Mouse (Mus musculus) heart, postnatal 0 days (tissue): Measurements from ENCODE around the gene Olfr1386. TPM values are rescaled to one million over a fixed set of nuclear protein-coding genes. Genes with fewer than 3 reads are reported as not detected.
"Not testable (repeated sequence)": the region's sequence is repeated elsewhere in the genome, so short reads cannot be mapped to it uniquely, and the experiment has no call there.

ENCODE experiments used
- ATAC-seq: fragments of 200-750 bp; cut with Nextera tagmentation; 2 replicates; pipeline ENCODE4 v1.8.0; 2017; ENCODE audit warnings: low read depth, moderate number of reproducible peaks, moderate library complexity; ENCODE audit not compliant: insufficient read depth
- DNase-seq: peaks from one replicate; pipeline ENCODE4 v3.0.0-alpha.2; 2016; ENCODE audit warnings: low spot score
- H3K27ac ChIP-seq: fragments of 300-500 bp; sonication (generic); 2 replicates; pipeline ENCODE4 v1.5.1; 2014; ENCODE audit warnings: low read depth, mild to moderate bottlenecking
- H3K27me3 ChIP-seq: fragments of 300-500 bp; sonication (generic); 2 replicates; pipeline ENCODE4 v1.6.1; 2014; ENCODE audit warnings: low read length, mixed read lengths; ENCODE audit not compliant: control insufficient read depth, insufficient read depth
- H3K36me3 ChIP-seq: fragments of 300-500 bp; sonication (generic); replicated peaks from 2 replicates; pipeline ENCODE4 v1.6.1; 2014; ENCODE audit warnings: low read length, mixed read lengths; ENCODE audit not compliant: control insufficient read depth, insufficient read depth
- H3K4me1 ChIP-seq: fragments of 300-500 bp; sonication (generic); 2 replicates; pipeline ENCODE4 v1.6.1; 2014; ENCODE audit warnings: antibody characterized with exemption; ENCODE audit not compliant: control insufficient read depth, insufficient read depth
- H3K4me2 ChIP-seq: fragments of 300-500 bp; sonication (generic); 2 replicates; pipeline ENCODE4 v1.6.1; 2014; ENCODE audit warnings: low read depth, mild to moderate bottlenecking, low read length, moderate library complexity
- H3K4me3 ChIP-seq: fragments of 300-500 bp; sonication (generic); 2 replicates; pipeline ENCODE4 v1.5.1; 2014; ENCODE audit warnings: low read depth, low read length
- H3K9ac ChIP-seq: fragments of 300-500 bp; sonication (generic); replicated peaks from 2 replicates; pipeline ENCODE4 v1.6.1; 2014; ENCODE audit warnings: low read depth, low read length, mixed read lengths
- H3K9me3 ChIP-seq: fragments of 300-500 bp; sonication (generic); replicated peaks from 2 replicates; pipeline ENCODE4 v1.6.1; 2016; ENCODE audit warnings: low read length; ENCODE audit not compliant: control insufficient read depth
- CTCF ChIP-seq: IDR thresholded peaks from 2 replicates; pipeline ENCODE4 v1.5.1; 2016; ENCODE audit warnings: antibody characterized with exemption, control low read depth, low read depth
- EP300 ChIP-seq: IDR thresholded peaks from 2 replicates; pipeline ENCODE4 v1.6.1; 2016; ENCODE audit warnings: antibody characterized with exemption, low read depth
- WGBS: fragments of 180-500 bp; shearing (Covaris S2); extraction: QIAGEN DNeasy Blood & Tissue Kit; methylation state at CpG from one replicate; pipeline ENCODE4 v1.1.7; 2014; 5-methylcytosine and 5-hydroxymethylcytosine counted together
- polyA plus RNA-seq: library from polyadenylated mRNA; unstranded; fragments of >200 nt; fragmentation: Nextera tagmentation; extraction: Ambion mirVana; gene quantifications from 2 replicates; pipeline ENCODE4 v1.2.1, GENCODE M21; 2015
- total RNA-seq: library from RNA; depleted of rRNA; stranded (reverse); fragments of >200 nt; gene quantifications from 2 replicates; pipeline ENCODE4 v1.2.3, GENCODE M21; 2014; ENCODE audit warnings: low replicate concordance; rRNA removed

Olfr1386 gene
- total and polyA plus RNA-seq, 2 experiments from 2014 or later: not detected

GRCm38 (mm10) chr11:49455043-49455442 lies 9.8 kb upstream of the Olfr1386 start, which contains the start of gene Olfr1387:
Gene Olfr1387, plus strand, starts transcription at chr11:49455343.
- H3K9me3 ChIP-seq: no peaks in the 10 kb centered on the region
- H3K4me1 ChIP-seq: no peaks in the 10 kb centered on the region
- ATAC-seq (no peak), DNase-seq (no peak)
- H3K27ac ChIP-seq: no peak within 1 kb of the TSS
- no peak for TF ChIP-seq CTCF
- no peak for TF ChIP-seq EP300
- H3K4me3 ChIP-seq: no peak within 1 kb of the TSS
- WGBS: 46% methylated on average over 1 of the region's 1 CpGs
- no peak within 1 kb of the TSS for H3K9ac ChIP-seq
- no peaks in the 10 kb centered on the region for H3K36me3 ChIP-seq
- no peaks in the 10 kb centered on the region for H3K27me3 ChIP-seq
- no peak within 1 kb of the TSS for H3K4me2 ChIP-seq

DNA sequence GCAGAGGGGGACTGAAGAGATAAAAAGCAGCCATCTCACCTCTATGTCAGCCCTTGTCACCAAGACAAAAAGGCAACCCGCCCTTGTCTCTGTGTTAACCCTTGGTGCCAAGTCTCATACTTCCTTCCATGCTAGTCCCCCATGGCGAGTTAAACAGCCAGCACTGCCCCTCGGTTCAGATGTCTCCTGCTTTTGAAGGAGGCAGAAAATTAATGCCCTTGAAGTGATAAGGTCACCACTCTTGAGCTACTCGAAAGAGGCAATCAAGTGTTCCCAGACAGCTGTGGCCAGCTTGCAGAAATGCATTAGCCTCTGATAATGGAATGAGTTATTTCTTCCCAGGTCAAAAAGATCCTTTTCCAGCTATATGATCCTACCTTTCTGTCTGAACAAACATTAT lies 21.1 kb downstream of the Olfr1386 start:
- H3K36me3 ChIP-seq: no peaks in the 10 kb centered on the region
- H3K4me3 ChIP-seq: no peak overlapping the region
- no peaks in the 10 kb centered on the region for H3K4me1 ChIP-seq
- no peak overlapping the region for H3K27ac ChIP-seq
- TF ChIP-seq EP300: no peak
- no peak for TF ChIP-seq CTCF
- 30% methylated on average over 4 of the region's 4 CpGs for WGBS
- H3K4me2 ChIP-seq: no peak overlapping the region
- H3K9ac ChIP-seq: no peak overlapping the region
- H3K9me3 ChIP-seq: no peaks in the 10 kb centered on the region
- DNase-seq (no peak), ATAC-seq (no peak)
- no peaks in the 10 kb centered on the region for H3K27me3 ChIP-seq

DNA sequence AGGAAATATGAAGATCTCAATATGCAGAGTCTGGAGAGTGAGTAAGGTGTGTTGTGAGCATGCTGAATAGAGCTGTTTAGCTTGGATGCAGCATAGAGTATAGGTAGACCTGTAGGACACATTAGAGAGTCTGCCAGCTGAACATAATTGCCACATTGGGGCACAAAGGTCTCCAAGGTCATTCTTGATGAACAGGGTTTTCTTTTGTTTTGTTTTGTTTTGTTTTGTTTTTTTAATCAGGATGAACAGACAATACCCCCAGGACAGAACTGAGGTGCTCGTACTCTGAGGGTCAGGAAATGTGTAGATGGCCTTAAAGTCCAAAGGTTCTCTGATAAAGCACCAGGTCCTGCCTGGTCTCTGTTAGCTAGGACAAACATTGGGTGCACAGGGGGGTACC lies 23.9 kb downstream of the Olfr1386 start, which contains the start of gene Olfr1385:
Olfr1385 (plus strand) TSS at position 301 of the 400 bp plus-strand sequence.
- H3K4me2 ChIP-seq, H3K27ac ChIP-seq, H3K4me1 ChIP-seq, H3K27me3 ChIP-seq, H3K36me3 ChIP-seq, H3K9ac ChIP-seq, H3K4me3 ChIP-seq, H3K9me3 ChIP-seq, DNase-seq, ATAC-seq: not testable (repeated sequence)
- WGBS: 58% methylated on average over 1 of the region's 1 CpGs

DNA sequence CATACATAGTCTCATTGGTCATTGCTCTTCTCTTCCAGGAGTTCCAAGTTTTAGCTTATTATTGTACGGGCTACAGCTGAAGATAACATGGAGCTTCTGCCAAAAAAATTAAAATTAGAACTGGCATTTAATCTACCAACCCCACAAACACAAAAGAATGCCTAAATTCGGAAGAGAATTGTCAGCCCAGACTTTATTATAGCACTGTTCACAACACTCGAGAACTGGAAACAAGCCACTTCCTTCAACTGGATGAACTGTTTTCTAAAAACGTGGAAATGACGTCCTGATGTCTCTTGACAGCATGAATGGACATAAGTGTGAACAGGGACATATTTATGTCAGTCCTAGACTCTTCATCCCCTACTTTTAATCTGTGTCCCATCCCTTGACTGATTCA lies 53.2 kb downstream of the Olfr1386 start:
- DNase-seq (no peak), ATAC-seq (no peak)
- TF ChIP-seq EP300 (no peak), CTCF (no peak)
- H3K27me3 ChIP-seq: no peaks in the 10 kb centered on the region
- no peaks in the 10 kb centered on the region for H3K4me1 ChIP-seq
- WGBS: 48% methylated on average over 5 of the region's 5 CpGs
- no peak overlapping the region for H3K4me3 ChIP-seq
- H3K36me3 ChIP-seq: no peaks in the 10 kb centered on the region
- no peak overlapping the region for H3K27ac ChIP-seq
- no peak overlapping the region for H3K4me2 ChIP-seq
- no peaks in the 10 kb centered on the region for H3K9me3 ChIP-seq
- no peak overlapping the region for H3K9ac ChIP-seq

DNA sequence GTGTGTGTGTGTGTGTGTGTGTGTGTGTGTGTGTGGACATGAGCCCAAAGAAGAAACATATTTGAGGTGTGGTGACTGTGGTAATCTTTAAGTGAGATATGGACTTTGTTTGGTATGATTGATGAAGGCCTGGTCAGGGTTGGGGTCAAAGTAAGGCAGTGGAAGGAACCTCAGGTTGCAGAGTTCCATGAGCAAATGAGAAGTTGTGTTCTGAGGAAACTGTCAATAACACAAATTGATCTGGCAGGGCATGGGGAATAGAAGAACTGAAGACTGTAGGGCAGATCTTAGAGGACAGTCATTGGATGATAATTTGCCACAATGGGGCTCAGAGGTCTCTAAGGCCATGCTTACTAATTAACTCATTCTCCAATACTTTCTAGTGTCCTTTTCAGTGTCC lies 54.5 kb downstream of the Olfr1386 start, which contains the start of gene Olfr1383:
Olfr1383 (plus strand) TSS at position 301 of the 400 bp plus-strand sequence.
- no peak for ATAC-seq
- H3K27me3 ChIP-seq: no peaks in the 10 kb centered on the region
- TF ChIP-seq EP300 (no peak), CTCF (no peak)

More for the DNA sequence above, 54.5 kb downstream of the Olfr1386 start, which contains the start of gene Olfr1383:
- H3K4me1 ChIP-seq: no peaks in the 10 kb centered on the region
- no peak within 1 kb of the TSS for H3K4me2 ChIP-seq
- H3K9ac ChIP-seq: no peak within 1 kb of the TSS
- no peak for DNase-seq
- H3K36me3 ChIP-seq: no peaks in the 10 kb centered on the region
- H3K9me3 ChIP-seq: no peaks in the 10 kb centered on the region
- H3K4me3 ChIP-seq: no peak within 1 kb of the TSS
- no peak within 1 kb of the TSS for H3K27ac ChIP-seq

Other genes starting within 250 kb of the Olfr1386 start
- gene Mgat1, start 220.9 kb upstream of the Olfr1386 start, total RNA-seq: 115 and 163 TPM in 2 replicates
- gene Mgat1, start 220.9 kb upstream of the Olfr1386 start, polyA plus RNA-seq: 42.3 and 45.7 TPM in 2 replicates
- gene Olfr1393, start 186.7 kb upstream of the Olfr1386 start, total RNA-seq: not detected in 2 replicates
- 0.19 and 0.30 TPM in 2 replicates for gene Olfr1393, start 186.7 kb upstream of the Olfr1386 start, polyA plus RNA-seq
- gene Olfr1392, start 179.8 kb upstream of the Olfr1386 start, total RNA-seq: not detected in 2 replicates
- gene Olfr1392, start 179.8 kb upstream of the Olfr1386 start, polyA plus RNA-seq: not detected in 2 replicates
- not detected in 2 replicates for gene Olfr10, start 160.3 kb upstream of the Olfr1386 start, total RNA-seq
- gene Olfr10, start 160.3 kb upstream of the Olfr1386 start, polyA plus RNA-seq: not detected in 2 replicates
- gene Olfr1391, start 142.3 kb upstream of the Olfr1386 start, total RNA-seq: not detected in 2 replicates
- gene Olfr1391, start 142.3 kb upstream of the Olfr1386 start, polyA plus RNA-seq: not detected in 2 replicates
- gene Olfr1390, start 129.9 kb upstream of the Olfr1386 start, total RNA-seq: not detected in 2 replicates
- gene Olfr1390, start 129.9 kb upstream of the Olfr1386 start, polyA plus RNA-seq: not detected in 2 replicates
- not detected in 2 replicates for gene Olfr1389, start 42.0 kb upstream of the Olfr1386 start, total RNA-seq
- gene Olfr1389, start 42.0 kb upstream of the Olfr1386 start, polyA plus RNA-seq: not detected in 2 replicates
- not detected in 2 replicates for gene Olfr1388, start 28.4 kb upstream of the Olfr1386 start, total RNA-seq
- not detected in 2 replicates for gene Olfr1388, start 28.4 kb upstream of the Olfr1386 start, polyA plus RNA-seq
- not detected in 2 replicates for gene Olfr1387, start 9.7 kb upstream of the Olfr1386 start, total RNA-seq
- gene Olfr1387, start 9.7 kb upstream of the Olfr1386 start, polyA plus RNA-seq: not detected in 2 replicates
- gene Olfr1385, start 24.0 kb downstream of the Olfr1386 start, total RNA-seq: not detected in 2 replicates
- gene Olfr1385, start 24.0 kb downstream of the Olfr1386 start, polyA plus RNA-seq: not detected in 2 replicates
- not detected in 2 replicates for gene Olfr1384, start 41.7 kb downstream of the Olfr1386 start, total RNA-seq
- gene Olfr1384, start 41.7 kb downstream of the Olfr1386 start, polyA plus RNA-seq: not detected in 2 replicates
- not detected in 2 replicates for gene Olfr1383, start 54.6 kb downstream of the Olfr1386 start, total RNA-seq
- gene Olfr1383, start 54.6 kb downstream of the Olfr1386 start, polyA plus RNA-seq: not detected in 2 replicates
- gene Olfr1382, start 63.2 kb downstream of the Olfr1386 start, total RNA-seq: not detected in 2 replicates
- not detected in 2 replicates for gene Olfr1382, start 63.2 kb downstream of the Olfr1386 start, polyA plus RNA-seq
- not detected in 2 replicates for gene Olfr1381, start 78.4 kb downstream of the Olfr1386 start, total RNA-seq
- not detected in 2 replicates for gene Olfr1381, start 78.4 kb downstream of the Olfr1386 start, polyA plus RNA-seq
- gene Olfr1380, start 91.8 kb downstream of the Olfr1386 start, total RNA-seq: not detected in 2 replicates
- gene Olfr1380, start 91.8 kb downstream of the Olfr1386 start, polyA plus RNA-seq: not detected in 2 replicates
- gene Flt4, start 144.2 kb downstream of the Olfr1386 start, total RNA-seq: 13.6 and 16.5 TPM in 2 replicates
- gene Flt4, start 144.2 kb downstream of the Olfr1386 start, polyA plus RNA-seq: 3.2 and 3.3 TPM in 2 replicates
- gene Scgb3a1, start 198.6 kb downstream of the Olfr1386 start, total RNA-seq: 2.0 and 82.4 TPM in 2 replicates
- gene Scgb3a1, start 198.6 kb downstream of the Olfr1386 start, polyA plus RNA-seq: 2.0 and 301 TPM in 2 replicates
- 21.4 and 36.6 TPM in 2 replicates for gene Cnot6, start 247.7 kb downstream of the Olfr1386 start, total RNA-seq
- gene Cnot6, start 247.7 kb downstream of the Olfr1386 start, polyA plus RNA-seq: 19.6 and 19.8 TPM in 2 replicates